Mouse (Mus musculus): ENCODE measurements at regions not wholly inside any gene's neighbourhood (a gene's known extent, or its start where the extent isn't known, plus 50 kb on each side); places are given as distances from the start of the nearest gene placed in this dataset.

GRCm38 (mm10) chr16:44630861-44631260 is 72.2 kb upstream of the Boc start:
- no peak for DNase-seq (ENCODE audit: low spot score in 2 of 2)

DNA sequence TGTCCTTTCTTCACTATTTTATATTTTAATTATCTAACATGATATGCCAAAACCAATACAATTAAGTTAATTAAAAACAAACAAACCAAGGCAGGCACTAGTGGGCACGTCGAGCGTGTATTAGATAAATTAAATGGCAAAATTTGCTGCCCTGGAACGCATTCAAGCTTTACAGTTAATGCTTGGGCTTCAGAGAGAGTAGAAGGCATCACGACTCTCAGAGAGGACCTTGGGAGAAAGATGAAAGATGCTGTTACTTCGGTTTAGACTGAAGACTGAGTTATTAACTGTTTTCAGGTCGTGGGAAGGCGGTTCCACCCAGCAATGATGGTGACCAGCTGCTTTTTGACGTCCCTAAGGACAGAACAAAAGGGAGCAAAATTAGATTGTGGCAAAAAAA is 71.7 kb upstream of the Boc start:
- DNase-seq (ENCODE audit: low spot score in 2 of 2), result no peak

GRCm38 (mm10) chr16:44629296-44630275 is 70.9 kb upstream of the Boc start:
- DNase-seq (ENCODE audit: low spot score in 2 of 2), result no peak

DNA sequence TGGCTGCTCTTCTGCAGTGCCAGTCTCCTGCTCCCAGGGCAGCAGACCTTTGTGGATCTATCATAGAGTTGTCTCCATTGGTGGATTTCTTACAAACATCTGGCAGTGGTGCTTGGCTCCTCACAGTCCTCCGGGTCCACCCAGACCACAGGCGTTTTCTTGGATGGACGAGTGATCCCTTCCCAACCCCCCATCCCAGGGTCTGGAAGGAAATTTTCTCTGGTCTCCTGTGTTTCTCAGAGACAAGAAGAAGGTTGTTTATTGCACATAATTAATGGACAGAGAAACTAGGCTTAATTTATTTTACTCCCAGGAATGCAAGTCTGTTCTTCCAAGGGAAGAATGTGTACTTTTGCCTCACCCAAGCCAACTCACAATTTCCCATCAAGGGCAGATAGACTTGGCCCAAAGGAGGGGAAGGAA is 67.2 kb upstream of the Boc start:
- no peak for DNase-seq (ENCODE audit: low spot score in 2 of 2)

DNA sequence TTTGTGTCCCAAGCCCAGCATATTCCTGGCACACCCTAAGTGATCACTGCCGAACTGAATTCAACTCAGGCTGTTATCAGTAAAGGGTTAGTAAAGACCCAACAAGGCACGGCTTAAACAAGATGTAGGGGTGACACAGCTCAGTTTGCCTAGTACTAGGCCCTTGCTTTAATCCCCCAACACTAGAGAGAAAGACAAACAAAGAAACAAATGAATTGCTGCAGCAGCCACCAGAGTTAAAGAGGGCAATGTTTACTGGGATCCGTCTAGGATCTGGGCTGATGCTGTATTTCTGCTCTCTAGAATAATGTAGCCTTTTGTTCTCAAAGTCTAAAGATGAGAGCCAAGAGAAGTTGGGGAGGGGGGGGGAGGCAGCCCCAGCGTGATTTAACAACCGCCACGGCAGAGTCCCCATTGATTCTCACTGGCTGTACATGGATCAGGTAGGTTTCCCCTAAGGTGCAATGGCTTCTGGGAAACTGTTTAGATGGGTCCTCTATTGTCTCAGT is 66.5 kb upstream of the Boc start:
- no peak for DNase-seq (ENCODE audit: low spot score in 2 of 2)

DNA sequence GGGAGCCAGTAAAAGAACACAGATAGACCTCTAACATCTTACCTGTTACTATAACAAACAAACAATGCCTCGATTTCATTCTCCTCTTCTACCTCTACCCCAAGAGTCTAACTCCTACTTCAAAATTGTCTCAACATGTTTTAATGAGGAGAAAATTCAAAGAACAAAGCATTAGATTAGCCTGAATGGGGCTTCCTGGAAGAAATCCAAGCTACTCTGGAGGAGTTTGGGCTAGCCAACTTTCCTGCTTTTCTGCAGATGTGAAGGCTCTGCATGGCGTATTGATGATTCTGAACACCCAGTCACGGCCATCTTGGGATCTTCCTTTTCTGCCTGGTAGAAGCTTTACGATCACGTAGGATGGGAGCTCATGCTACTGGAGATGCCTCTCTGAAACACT is 62.9 kb upstream of the Boc start:
- no peak for DNase-seq (ENCODE audit: low spot score in 2 of 2)

- DNase-seq (ENCODE audit: low spot score in 2 of 2), result no peak
These were observed 61.8 kb upstream of the Boc start for GRCm38 (mm10) chr16:44620536-44620935.

GRCm38 (mm10) chr16:44619476-44620103 is 60.9 kb upstream of the Boc start:
- peak in 1 of 2 experiments; percentile 42 for DNase-seq (ENCODE audit: low spot score in 2 of 2)

- DNase-seq (ENCODE audit: low spot score in 2 of 2), result no peak
These were observed 58.3 kb upstream of the Boc start for GRCm38 (mm10) chr16:44617041-44617440.

GRCm38 (mm10) chr16:44616376-44616775 is 57.7 kb upstream of the Boc start:
- DNase-seq (ENCODE audit: low spot score in 2 of 2), result no peak

DNA sequence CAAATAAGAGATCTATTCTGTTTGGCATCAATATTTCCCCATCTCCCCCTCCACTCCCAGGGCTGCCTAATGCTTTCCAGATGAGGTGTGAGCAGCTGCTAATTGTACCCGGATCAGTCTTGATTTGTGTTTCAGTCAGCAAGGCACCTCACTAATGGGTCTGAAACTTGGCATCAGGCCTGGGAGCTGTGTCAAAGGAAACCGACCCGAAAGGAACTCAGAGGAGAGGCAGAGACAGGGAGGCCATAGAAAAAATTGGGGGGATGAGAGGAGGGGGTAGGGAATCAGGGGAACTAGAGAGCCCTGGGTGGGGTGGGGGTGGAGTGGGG is 57.1 kb upstream of the Boc start:
- DNase-seq (ENCODE audit: low spot score in 2 of 2), result no peak

DNA sequence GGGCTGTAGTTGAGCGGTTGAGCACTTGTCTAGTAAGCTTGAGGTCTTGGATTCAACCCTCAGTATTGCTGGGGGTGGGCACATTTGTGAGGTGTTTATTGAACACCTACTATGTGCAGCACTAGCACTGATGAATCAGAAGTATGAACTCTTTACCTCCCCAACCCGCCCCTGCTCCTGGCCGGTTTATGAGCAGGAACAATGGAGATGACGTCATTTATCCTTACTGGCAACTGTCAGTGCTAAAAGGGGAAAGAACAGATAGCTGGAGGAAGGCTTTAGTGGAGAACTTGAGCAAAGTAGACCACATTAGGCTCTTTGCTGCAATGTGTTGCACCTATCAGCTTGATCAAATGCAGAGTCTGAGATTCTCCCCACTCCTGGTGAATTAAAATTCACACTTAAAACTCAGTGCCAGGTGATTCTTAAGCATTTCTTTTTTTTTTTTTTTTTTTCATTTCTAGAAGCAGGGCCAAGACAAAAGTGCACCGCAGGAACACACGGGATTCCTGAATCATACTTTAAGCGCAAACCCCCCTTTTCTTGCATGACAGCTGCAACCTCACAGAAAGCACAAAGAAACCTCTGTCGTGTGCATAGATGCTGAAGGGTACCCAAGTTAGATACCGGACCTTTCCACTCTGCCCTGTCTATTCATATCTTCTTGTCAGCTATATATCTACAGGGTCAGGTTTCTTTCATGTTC is 56.6 kb upstream of the Boc start:
- no peak for DNase-seq (ENCODE audit: low spot score in 2 of 2)

GRCm38 (mm10) chr16:44614235-44614634 is 55.5 kb upstream of the Boc start:
- no peak for DNase-seq (ENCODE audit: low spot score in 2 of 2)

DNA sequence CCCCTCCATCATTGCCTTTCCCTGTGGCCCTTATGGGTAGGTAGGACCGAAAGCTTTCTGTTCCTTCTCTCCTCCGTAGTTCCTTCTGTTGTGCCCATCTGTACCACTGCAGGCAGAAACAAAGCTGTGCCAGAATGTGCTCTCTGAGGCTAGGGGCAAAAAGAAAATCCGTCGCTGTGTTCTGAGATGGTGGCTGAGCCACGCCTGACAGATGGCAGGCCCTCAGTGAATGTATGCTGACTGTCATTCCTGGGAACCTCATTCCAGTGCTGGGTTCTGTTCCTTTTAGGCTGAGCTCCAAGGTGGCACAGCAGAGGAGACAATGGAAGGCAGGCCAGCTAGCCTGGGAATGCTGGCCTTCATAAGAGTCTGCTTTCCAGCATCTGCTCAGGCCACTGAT is 54.0 kb upstream of the Boc start:
- DNase-seq (ENCODE audit: low spot score in 2 of 2), result peak in 1 of 2 experiments; percentile 49

DNA sequence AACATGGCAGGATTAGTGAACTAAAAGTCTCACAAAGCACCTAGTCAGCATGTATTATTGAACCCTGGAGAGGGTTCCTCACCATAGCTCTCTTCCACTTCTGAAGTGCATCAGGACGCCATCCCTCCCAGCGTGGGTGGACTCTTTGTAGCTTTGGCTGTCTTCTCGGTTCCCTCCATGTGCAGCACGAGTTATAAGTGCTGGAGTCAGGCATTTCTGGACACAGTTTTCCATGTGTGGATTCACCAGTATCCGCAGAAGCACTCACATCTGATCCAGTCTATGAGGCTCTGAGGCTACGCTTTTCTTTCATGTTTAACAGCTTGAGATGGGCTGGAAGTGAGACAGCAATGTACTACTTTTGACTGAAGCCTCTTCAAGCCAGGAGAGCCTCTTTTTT is 52.8 kb upstream of the Boc start:
- DNase-seq (ENCODE audit: low spot score in 2 of 2), result peak in 1 of 2 experiments; percentile 34

DNA sequence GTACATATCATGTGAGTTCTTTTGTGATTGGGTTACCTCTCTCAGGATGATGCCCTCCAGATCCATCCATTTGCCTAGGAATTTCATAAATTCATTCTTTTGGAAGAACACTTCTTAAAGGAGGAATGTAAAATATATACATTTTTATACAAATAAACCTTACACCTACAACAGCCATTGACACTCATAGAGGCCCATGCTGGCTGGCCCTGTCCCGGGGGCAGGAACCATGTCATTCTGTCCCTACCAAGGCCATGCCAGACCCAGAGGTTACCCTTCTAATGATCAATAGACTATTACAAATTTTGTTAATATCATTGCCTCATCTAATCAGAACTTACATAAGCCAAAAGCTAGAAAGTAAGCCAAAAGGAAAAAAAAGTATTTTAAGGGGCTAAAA is 49.9 kb upstream of the Boc start:
- DNase-seq (ENCODE audit: low spot score in 2 of 2), result no peak

Measured in left cerebral cortex, adult 9 months (tissue).